Mouse (Mus musculus): ENCODE data around the gene Prr19.

GRCm38 (mm10) chr7:25294960-25295722 lies 6.1 kb upstream of the Prr19 start:
- TF ChIP-seq CTCF (IDR thresholded peaks at IDR 0.05; ENCODE audit: low read depth) = no peak
- TF ChIP-seq EP300 (IDR thresholded peaks at IDR 0.05; ENCODE audit: low read depth) = no peak
